Mouse (Mus musculus): Measurements from ENCODE around the gene Scarf2.

Gene Scarf2

GRCm38 (mm10) chr16:17798321-17799180, 1.5 kb downstream of the Scarf2 start:
- peak in 1 of 2 experiments; percentile 53 for DNase-seq (ENCODE audit: low spot score in 2 of 2)

- DNase-seq (ENCODE audit: low spot score in 2 of 2), result no peak
These were observed 2.5 kb downstream of the Scarf2 start for GRCm38 (mm10) chr16:17799584-17799983.

DNA sequence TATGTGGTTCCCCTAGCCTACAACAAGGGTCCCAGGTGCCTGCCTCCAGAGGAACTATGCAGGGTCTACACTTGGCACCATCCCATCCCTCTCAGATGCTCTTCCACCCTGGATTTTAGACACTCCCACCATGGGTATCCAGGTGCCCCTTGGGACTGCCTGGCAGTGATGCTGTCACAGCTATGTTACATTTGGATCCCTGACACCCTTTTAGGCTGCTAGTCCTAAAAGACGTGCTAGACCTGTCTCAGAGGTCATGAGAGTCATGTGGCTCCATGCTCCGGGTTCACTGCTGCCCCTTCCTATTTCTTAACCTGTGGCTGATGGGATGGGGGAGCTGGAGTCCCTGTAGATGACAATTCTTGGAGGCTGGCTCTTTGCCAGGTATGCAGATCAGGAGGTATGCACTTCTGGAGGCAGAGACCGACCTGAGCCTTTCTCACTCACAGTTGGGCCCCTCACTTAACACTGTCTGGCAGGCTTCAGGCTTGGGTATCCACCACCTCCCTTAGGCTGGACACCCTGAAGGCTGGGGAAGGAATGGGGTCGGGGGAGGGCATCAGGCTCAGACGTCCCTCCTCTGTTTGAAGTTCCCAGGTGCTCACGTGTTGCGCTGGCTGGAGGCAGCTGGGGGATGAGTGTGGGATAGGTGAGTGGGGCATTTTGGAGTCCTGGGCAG, 4.8 kb downstream of the Scarf2 start:
- DNase-seq (ENCODE audit: low spot score in 2 of 2), result no peak

- no peak for DNase-seq (ENCODE audit: low spot score in 2 of 2)
These were observed 5.4 kb downstream of the Scarf2 start for GRCm38 (mm10) chr16:17802456-17802838.

GRCm38 (mm10) chr16:17802839-17803674, 6.0 kb downstream of the Scarf2 start:
- peak in 1 of 2 experiments; percentile 21 for DNase-seq (ENCODE audit: low spot score in 2 of 2)

DNA sequence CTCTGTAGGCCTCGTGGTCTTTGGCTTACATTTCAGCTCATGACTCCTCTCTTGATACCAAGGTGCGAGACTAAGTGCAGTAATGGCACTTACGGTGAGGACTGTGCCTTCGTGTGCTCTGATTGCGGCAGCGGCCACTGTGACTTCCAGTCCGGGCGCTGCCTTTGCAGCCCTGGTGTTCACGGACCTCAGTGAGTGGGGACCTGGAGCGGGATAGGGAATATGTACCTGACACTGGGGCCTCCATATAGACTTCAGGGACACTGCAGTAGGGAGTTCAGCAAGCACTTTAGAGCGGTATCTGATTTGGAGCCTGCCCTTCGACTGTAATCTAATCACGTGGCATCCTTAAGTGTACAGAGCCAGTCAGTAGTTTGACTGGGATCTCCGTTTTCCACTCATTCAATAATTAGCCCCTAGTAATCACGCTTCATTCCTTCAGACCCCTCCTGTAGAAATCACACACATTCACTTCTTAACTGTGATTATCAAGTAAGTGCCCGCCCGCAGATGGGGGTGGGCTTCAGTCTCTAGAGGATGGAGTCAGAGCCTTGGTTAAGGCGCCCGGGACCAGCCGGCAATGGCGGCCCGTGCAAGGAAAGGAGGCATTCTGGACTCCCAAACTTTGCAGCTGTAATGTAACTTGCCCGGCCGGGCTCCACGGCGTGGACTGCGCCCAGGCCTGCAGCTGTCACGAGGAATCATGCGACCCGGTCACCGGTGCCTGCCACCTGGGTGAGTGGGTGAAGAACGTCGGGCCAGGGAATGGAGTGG, 6.8 kb downstream of the Scarf2 start:
- DNase-seq (ENCODE audit: low spot score in 2 of 2), result no peak

GRCm38 (mm10) chr16:17804449-17804912, 7.4 kb downstream of the Scarf2 start:
- DNase-seq (ENCODE audit: low spot score in 2 of 2), result no peak

DNA sequence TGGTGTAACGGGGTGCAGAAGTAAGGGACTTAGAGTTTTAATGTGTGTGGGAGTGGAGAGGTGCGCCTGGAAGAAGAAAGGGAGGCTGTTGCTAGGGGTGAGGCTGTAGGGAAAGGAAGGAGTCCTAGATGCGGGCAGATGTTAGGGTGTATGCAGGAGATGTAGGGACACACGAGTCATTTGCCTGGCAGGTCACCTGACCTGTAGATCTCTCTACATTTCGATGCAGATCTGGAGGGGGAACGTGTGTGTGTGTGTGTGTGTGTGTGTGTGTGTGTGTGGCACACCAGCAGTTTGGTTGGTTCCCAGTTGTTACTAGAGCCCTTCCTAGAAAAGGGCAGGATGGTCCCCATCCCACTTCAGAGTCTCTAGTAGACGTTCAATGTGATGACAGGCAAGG, 7.9 kb downstream of the Scarf2 start:
- no peak for DNase-seq (ENCODE audit: low spot score in 2 of 2)

DNA sequence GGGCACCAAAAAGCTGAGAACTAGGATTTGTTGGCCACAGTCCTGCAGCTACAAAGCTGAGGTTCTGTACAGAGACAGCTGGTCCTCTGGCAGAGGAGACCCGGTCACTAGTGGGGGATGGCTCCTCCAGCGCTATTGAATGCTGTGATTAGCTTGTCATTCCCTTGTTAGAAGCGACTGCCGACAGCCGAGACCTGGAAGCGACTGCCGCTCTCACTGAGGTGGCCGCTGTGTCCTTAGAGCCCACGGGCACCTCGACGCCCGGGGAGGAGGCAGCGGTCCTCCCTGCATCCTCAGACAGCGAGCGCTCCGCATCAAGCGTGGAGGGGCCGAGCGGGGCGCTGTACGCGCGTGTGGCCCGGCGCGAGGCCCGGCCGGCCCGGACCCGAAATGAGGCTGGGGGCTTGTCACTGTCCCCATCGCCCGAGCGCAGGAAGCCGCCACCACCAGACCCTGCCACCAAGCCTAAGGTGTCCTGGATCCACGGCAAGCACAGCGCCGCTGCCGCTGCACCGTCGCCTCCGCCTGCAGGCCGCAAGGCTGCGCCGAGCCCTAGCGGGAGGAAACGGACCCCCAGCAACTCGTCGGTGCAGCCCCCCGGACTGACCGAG, 9.6 kb downstream of the Scarf2 start:
- no peak for DNase-seq (ENCODE audit: low spot score in 2 of 2)

- peak; percentile 47 to 80 for DNase-seq (ENCODE audit: low spot score in 2 of 2)
These were observed 10.3 kb downstream of the Scarf2 start for GRCm38 (mm10) chr16:17807192-17808009.

DNA sequence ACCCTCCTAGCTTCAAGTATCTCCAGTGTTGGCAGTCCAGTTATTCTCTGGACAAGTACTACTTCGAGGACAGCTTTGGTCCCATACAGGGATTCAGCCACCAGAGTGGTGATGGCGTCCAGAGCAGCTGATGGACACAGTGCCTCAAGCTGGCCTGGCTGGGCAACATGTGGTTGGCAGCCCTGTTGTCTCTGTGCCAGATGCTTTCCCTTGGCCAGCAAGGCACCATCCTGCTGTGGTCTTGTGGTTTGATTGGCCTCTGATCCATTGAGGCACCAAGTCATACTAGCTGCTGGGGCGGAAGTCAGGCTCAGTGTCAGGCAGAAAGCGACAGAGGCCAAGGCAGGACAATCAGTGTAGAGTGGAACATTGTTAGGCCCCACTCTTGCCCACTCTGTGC, 12.0 kb downstream of the Scarf2 start:
- no peak for DNase-seq (ENCODE audit: low spot score in 2 of 2)

DNA sequence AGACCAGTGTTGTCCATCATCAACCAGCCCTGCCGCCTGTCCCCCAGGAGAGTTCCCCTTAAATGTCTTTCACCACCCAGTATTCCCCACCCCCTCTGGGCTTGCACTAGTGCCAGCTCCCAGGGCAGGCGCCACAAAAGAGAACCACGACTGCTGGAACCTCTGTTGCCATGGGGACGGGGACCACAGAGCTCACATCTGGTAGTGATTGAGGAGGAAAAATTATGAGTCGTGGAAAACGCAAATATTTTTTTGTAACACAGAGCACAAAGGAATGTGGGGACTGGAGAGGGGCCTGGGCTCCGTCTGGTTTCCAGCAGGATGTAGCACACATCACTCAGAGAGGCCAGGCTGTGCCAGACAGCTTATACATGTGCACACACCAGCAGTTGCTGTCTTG, 12.6 kb downstream of the Scarf2 start:
- DNase-seq (ENCODE audit: low spot score in 2 of 2), result no peak

DNA sequence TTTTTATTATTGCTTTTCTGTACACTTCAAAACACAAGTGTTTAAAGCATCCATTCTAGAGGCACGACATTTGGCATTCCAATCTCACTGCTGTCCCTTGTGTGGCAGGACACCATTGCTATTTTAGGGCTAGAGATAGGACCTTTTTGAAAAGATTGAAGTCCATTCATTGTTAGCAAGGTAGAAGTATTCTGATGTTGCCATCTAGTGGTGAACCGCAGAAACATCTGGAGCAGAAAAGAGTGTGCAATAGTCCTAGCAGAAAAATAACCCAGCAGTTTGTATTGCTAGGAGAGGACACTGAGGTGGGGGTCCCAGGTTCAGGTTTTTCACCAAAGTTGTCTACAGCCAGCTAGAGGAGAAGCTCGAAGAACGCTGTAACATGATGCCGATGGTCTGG, 15.0 kb downstream of the Scarf2 start:
- no peak for DNase-seq (ENCODE audit: low spot score in 2 of 2)

- no peak for DNase-seq (ENCODE audit: low spot score in 2 of 2)
These were observed 16.1 kb downstream of the Scarf2 start for GRCm38 (mm10) chr16:17813173-17813572.

DNA sequence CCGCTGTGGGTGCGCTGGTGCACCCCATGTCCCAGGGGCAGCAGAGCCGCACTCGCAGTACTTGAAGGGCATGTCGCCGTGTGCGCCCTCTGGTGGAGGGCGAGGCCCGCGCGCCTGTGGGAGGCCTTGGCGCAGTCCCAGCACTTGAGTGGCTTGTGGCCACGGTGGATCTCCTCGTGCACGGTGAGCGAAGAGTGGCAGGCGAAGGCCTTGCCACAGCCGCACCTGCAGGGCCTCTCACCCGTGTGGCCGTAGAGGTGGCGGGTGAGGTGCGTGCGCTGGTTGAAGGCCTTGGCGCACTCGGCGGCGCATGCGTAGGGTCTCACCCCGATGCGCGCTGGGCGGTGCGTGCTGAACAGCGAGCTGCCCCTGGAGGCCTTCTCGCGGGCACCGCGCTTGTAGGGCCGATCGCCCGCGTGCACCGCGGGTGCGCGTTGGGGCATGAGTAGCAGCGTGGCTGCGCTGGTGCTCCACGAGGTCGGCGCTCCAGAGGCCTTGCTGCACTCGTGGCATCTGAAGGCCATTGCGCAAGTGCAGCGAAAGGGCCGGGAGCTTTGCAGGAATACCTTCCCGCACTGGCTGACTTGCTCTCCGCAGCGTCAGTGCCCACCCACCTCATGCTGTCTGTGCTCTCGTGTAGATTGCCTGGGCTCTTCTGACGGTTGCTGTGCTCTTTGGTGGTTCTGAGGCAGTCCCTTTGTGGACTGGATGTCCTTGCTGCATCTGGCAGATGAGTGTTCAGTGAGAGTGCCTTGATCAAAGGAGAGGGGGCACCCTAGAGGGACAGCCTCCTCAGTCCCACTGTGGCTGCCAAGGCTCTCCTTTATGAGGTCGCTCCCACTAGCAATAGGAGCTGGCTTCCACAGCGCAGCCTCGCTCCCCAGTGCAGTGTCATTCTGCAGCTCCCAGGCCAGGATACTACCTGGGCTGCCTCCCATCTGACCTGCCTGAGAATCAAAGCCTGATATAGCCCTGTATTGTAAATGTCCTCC, 18.6 kb downstream of the Scarf2 start:
- peak in 1 of 2 experiments; percentile 48 for DNase-seq (ENCODE audit: low spot score in 2 of 2)

DNA sequence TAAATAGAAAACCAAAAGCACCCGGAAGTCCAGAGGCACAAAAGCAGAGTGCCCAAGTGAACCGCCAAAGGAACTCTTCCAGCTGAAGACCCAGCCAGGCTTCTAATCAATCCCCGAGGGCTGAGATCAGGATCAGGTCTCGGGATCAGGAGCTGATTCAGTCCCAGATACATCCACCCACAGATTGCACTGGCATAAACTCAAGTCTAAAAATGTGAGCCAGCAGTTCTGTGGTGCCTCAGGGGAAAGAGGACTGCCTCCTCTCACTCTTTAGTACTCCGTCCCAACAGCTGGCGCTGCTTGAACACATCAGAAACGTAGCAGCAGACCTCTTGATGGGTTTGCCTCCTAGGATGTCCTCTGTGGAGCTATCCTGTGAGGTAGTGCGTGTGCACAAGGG, 19.4 kb downstream of the Scarf2 start:
- no peak for DNase-seq (ENCODE audit: low spot score in 2 of 2)

DNA sequence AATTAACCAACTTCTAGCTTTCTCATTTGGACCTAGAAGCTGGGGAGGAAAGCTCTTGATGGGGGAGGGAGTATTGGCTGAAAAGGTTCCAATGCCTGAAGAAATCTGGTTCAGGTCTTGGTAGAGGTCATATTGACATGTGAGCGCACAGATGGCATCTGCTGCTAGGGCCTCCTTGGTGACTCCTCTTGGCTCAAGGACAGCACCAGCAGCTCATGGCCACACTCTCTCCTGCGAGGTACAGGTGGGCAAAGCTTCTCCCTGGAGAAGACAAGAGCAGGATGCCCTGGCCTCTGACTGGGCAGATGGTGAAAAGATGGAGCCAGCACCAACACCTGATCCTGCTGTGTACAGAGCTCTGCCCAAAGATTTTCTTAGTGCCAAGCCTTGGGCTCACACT, 29.4 kb downstream of the Scarf2 start:
- DNase-seq (ENCODE audit: low spot score in 2 of 2), result no peak

DNA sequence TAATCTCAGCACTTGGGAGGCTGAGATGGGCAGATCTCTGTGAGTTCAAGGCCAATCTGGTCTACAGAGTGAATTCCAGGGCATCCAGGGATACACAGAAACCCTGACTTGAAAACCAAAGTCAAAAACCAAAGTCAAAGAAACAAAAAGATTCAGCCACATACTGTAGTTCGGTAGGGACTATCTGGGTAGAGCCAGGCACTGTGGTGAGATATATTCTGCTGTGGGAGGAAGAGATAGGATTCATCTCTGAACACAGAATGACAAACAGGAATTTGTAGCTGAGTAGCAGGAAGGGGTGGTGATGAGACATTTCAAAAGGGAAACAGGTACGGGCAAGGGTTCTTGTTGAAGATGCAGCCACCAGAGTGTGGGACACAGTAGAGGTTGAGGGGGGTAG, 31.1 kb downstream of the Scarf2 start:
- DNase-seq (ENCODE audit: low spot score in 2 of 2), result no peak

DNA sequence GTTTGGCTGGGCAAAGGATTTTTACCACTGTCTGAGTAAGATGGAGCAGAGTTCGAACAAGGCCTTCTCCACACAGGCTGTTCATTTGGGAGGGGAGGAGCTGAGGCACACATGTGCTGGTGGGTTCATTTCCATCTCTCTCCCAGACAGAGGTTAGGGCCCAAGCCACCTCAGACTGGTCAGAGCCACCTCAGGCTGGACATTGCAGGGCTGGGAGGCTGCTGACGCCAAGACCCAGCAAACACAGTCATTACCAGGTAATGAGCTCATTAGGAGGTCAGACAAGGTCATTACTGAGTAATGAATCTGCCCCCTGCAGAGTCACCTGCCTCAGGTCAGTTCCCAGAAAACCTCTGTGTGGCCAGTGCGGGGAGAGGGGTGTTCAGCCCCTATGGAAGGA, 31.8 kb downstream of the Scarf2 start:
- no peak for DNase-seq (ENCODE audit: low spot score in 2 of 2)
